Mouse (Mus musculus) stomach, postnatal 0 days (tissue): ENCODE data around the gene Srebf2. TPM values are rescaled to one million over a fixed set of nuclear protein-coding genes. Genes with fewer than 3 reads are reported as not detected.

Experiments
- ATAC-seq: fragments of 200-750 bp; cut with Nextera tagmentation; 2 replicates; pipeline ENCODE4 v1.8.0; 2017; ENCODE audit not compliant: low FRiP score, low TSS enrichment
- DNase-seq: peaks from one replicate; pipeline ENCODE4 v3.0.0-alpha.2; 2016; ENCODE audit warnings: low spot score
- H3K27ac ChIP-seq: fragments of 300-500 bp; sonication (generic); replicated peaks from 2 replicates; pipeline ENCODE4 v1.5.1; 2014; ENCODE audit warnings: mild to moderate bottlenecking, control low read depth
- H3K27me3 ChIP-seq: fragments of 300-500 bp; sonication (generic); 2 replicates; pipeline ENCODE4 v1.6.1; 2014; ENCODE audit warnings: low read length; ENCODE audit not compliant: control insufficient read depth, insufficient read depth
- H3K36me3 ChIP-seq: fragments of 300-500 bp; sonication (generic); 2 replicates; pipeline ENCODE4 v1.6.1; 2014; ENCODE audit warnings: low read length, mixed read lengths; ENCODE audit not compliant: control insufficient read depth, insufficient read depth
- H3K4me1 ChIP-seq: fragments of 300-500 bp; sonication (generic); replicated peaks from 2 replicates; pipeline ENCODE4 v1.6.1; 2014; ENCODE audit warnings: antibody characterized with exemption; ENCODE audit not compliant: control insufficient read depth, insufficient read depth
- H3K4me2 ChIP-seq: fragments of 300-500 bp; sonication (generic); replicated peaks from 2 replicates; pipeline ENCODE4 v1.6.1; 2014; ENCODE audit warnings: low read depth, mild to moderate bottlenecking, control low read depth, moderate library complexity
- H3K4me3 ChIP-seq: fragments of 300-500 bp; sonication (generic); 2 replicates; pipeline ENCODE4 v1.5.1; 2014; ENCODE audit warnings: low read depth, low read length, control low read depth
- H3K9ac ChIP-seq: fragments of 300-500 bp; sonication (generic); 2 replicates; pipeline ENCODE4 v1.6.1; 2014; ENCODE audit warnings: mild to moderate bottlenecking, low read length, control low read depth, mixed read lengths
- H3K9me3 ChIP-seq: fragments of 300-500 bp; sonication (generic); 2 replicates; pipeline ENCODE4 v1.6.1; 2016; ENCODE audit warnings: low read length; ENCODE audit not compliant: control insufficient read depth
- CTCF ChIP-seq: IDR thresholded peaks from 2 replicates; pipeline ENCODE4 v1.5.1; 2016; ENCODE audit warnings: antibody characterized with exemption, low read depth, mild to moderate bottlenecking, moderate library complexity
- EP300 ChIP-seq: optimal IDR thresholded peaks from 2 replicates; pipeline ENCODE3; 2016; ENCODE audit warnings: antibody characterized with exemption
- WGBS: fragments of 180-500 bp; shearing (Covaris S2); extraction: QIAGEN DNeasy Blood & Tissue Kit; methylation state at CpG from one replicate; pipeline ENCODE4 v1.1.7; 2014; 5-methylcytosine and 5-hydroxymethylcytosine counted together
- polyA plus RNA-seq: library from polyadenylated mRNA; unstranded; fragments of >200 nt; fragmentation: Nextera tagmentation; extraction: Ambion mirVana; gene quantifications from 2 replicates; pipeline ENCODE4 v1.2.1, GENCODE M21; 2015

The Srebf2 gene
- polyA plus RNA-seq, 1 experiment from 2014 or later = 127 TPM

DNA sequence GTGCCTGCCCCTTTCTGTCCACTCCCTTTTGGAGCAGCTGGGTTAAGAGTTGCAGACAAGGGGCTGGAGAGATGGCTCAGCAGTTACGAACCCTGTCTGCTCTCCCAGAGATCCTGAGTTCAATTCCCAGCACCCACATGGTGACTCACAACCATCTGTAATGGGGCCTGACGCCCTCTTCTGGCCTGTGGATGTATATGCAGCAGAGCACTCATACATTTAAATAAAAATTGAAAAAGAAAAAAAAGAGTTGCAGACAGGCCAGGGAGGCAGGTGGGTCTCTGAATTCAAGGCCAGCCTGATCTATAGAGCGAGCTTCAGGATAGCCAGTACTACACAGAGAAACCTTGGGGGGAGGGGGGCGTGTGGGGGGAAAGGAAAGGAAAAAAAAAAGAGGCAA lies 40.4 kb downstream of the Srebf2 start:
- no peaks in the 10 kb centered on the region for H3K27me3 ChIP-seq

GRCm38 (mm10) chr15:82187924-82188323 lies 40.9 kb downstream of the Srebf2 start:
- Histone ChIP-seq H3K36me3 (peaks cover 64% of the 10 kb centered on the region), H3K4me1 (no peaks in the 10 kb centered on the region), H3K4me2 (no peak overlapping the region), H3K27me3 (no peaks in the 10 kb centered on the region), H3K27ac (no peak overlapping the region), H3K9ac (no peak overlapping the region), H3K4me3 (no peak overlapping the region), H3K9me3 (no peaks in the 10 kb centered on the region)
- WGBS = 94% methylated on average over 1 of the region's 1 CpGs
- TF ChIP-seq EP300 (no peak), CTCF (no peak)
- ATAC-seq = no peak
- DNase-seq = no peak

More for the DNA sequence above, 40.4 kb downstream of the Srebf2 start:
- Histone ChIP-seq H3K4me2 (no peak overlapping the region), H3K36me3 (peaks cover 63% of the 10 kb centered on the region), H3K27ac (no peak overlapping the region), H3K4me3 (no peak overlapping the region), H3K9ac (no peak overlapping the region), H3K9me3 (no peaks in the 10 kb centered on the region), H3K4me1 (no peaks in the 10 kb centered on the region)
- 81% methylated on average over 4 of the region's 4 CpGs for WGBS
- peak; percentile 32; the same call in 1 of the 2 replicates for TF ChIP-seq CTCF
- TF ChIP-seq EP300 = no peak
- no peak for DNase-seq
- ATAC-seq = no peak

GRCm38 (mm10) chr15:82188481-82189240 lies 41.7 kb downstream of the Srebf2 start:
- DNase-seq (peak; percentile 62), ATAC-seq (no peak)
- Histone ChIP-seq H3K36me3 (peaks cover 64% of the 10 kb centered on the region), H3K27me3 (no peaks in the 10 kb centered on the region), H3K4me1 (no peaks in the 10 kb centered on the region), H3K9ac (no peak overlapping the region), H3K9me3 (no peaks in the 10 kb centered on the region), H3K27ac (no peak overlapping the region), H3K4me2 (no peak overlapping the region), H3K4me3 (no peak overlapping the region)
- 95% methylated on average over 10 of the region's 10 CpGs for WGBS
- TF ChIP-seq CTCF (peak; percentile 69), EP300 (no peak)

GRCm38 (mm10) chr15:82192617-82193016 lies 45.6 kb downstream of the Srebf2 start:
- Histone ChIP-seq H3K9ac (no peak overlapping the region), H3K4me1 (no peaks in the 10 kb centered on the region), H3K27me3 (no peaks in the 10 kb centered on the region), H3K4me3 (no peak overlapping the region), H3K27ac (no peak overlapping the region), H3K9me3 (no peaks in the 10 kb centered on the region), H3K4me2 (no peak overlapping the region), H3K36me3 (peaks cover 55% of the 10 kb centered on the region)
- TF ChIP-seq CTCF = no peak
- no peak for TF ChIP-seq EP300
- no peak for ATAC-seq
- DNase-seq = no peak
- WGBS = 85% methylated on average over 8 of the region's 8 CpGs

DNA sequence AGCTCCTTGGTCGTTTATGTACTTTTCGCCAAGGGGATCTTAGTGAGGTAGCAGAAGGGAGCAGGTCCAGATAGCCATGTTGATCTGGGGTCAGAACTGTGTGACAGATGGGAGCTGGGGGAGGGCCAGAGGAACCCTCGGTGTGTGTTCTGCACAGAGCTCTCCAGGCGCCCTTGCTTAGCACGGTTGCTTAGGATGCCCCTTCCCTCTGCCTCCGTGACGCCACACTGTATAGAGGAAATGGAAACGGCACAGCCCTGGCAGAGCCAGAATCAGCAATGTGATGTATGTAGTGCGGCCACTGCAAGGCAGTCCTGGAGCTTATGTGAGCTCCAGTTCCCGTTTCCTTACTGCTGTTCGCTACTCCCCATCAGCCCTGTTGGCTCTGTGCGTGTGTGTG lies 49.3 kb downstream of the Srebf2 start:
- ATAC-seq = no peak

GRCm38 (mm10) chr15:82197246-82197750 lies 50.3 kb downstream of the Srebf2 start:
- H3K27ac ChIP-seq = no peak overlapping the region
- no peak overlapping the region for H3K9ac ChIP-seq
- DNase-seq = no peak
- WGBS = 90% methylated on average over 10 of the region's 10 CpGs
- no peaks in the 10 kb centered on the region for H3K4me1 ChIP-seq
- no peak overlapping the region for H3K4me2 ChIP-seq
- no peak; the same call in 1 of the 2 replicates for ATAC-seq
- no peaks in the 10 kb centered on the region for H3K27me3 ChIP-seq
- H3K36me3 ChIP-seq = peaks cover 68% of the 10 kb centered on the region
- no peaks in the 10 kb centered on the region for H3K9me3 ChIP-seq
- TF ChIP-seq CTCF = no peak
- no peak for TF ChIP-seq EP300
- H3K4me3 ChIP-seq = no peak overlapping the region

More for the DNA sequence above, 49.3 kb downstream of the Srebf2 start:
- 77% methylated on average over 12 of the region's 12 CpGs for WGBS
- Histone ChIP-seq H3K9me3 (no peaks in the 10 kb centered on the region), H3K27me3 (no peaks in the 10 kb centered on the region), H3K4me1 (no peaks in the 10 kb centered on the region), H3K27ac (no peak overlapping the region), H3K9ac (no peak overlapping the region), H3K4me2 (no peak overlapping the region), H3K4me3 (no peak overlapping the region), H3K36me3 (peaks cover 70% of the 10 kb centered on the region)
- TF ChIP-seq EP300 = no peak
- TF ChIP-seq CTCF = no peak
- no peak for DNase-seq
